Mouse (Mus musculus) subcutaneous adipose tissue, adult 2 months (tissue): ENCODE data around the gene Zbtb3. TPM values are rescaled to one million over a fixed set of nuclear protein-coding genes. Genes with fewer than 3 reads are reported as not detected.

Experiments
- polyA plus RNA-seq: library from polyadenylated mRNA; depleted of rRNA; stranded (reverse); fragments of >200 nt; gene quantifications from 2 replicates; pipeline ENCODE4 v1.2.3, GENCODE M21; 2012; ENCODE audit warnings: low replicate concordance; rRNA removed

Zbtb3 gene
- polyA plus RNA-seq = 2.1 and 3.7 TPM in 2 replicates

DNA sequence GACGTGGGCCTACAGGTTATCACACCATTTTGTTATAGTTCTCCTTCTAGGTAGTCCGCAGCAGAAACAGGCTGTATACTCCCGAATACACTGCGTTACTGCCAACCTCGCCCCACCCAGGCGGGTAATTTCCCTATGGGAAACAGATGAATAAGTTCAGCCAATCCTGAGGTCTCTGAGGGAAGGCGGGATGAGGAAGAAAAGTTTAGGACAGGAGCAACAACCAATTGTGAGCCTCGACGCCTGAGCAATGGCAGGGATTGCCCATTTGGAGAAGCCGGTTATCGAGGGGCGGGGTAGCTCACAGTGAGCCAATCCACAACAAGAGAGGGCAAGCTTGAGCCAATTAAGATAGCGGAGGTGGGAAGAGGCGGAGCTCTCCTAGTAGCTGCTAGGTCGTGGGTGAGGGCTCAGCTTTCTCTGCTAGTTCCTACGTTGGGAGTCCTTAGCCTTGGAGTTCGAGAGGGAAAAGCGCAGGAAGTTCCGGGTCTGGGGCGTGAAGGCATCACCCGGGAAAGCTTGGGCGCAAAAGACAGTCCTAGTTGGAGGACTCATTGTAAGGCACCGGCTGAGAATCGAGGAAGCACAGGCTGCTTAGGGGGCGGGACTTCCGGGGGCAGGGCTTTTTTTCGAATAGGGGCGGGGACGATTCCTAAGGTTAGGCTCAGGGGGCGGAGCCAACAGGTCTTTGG is at the start of gene Zbtb3:
TSS of gene Zbtb3 (plus strand) at position 426 of the 692 bp plus-strand sequence.

GRCm38 (mm10) chr19:8756635-8757387 is 45.5 kb upstream of the Zbtb3 start, which contains the start of gene Nxf1:
Nxf1 (plus strand) TSS chr19:8757073.

GRCm38 (mm10) chr19:8770567-8771270 is 31.6 kb upstream of the Zbtb3 start, which contains the start of gene Tmem223:
Tmem223 (plus strand) TSS chr19:8770996.

GRCm38 (mm10) chr19:8774086-8774835 is 28.1 kb upstream of the Zbtb3 start, which contains the start of gene Tmem179b:
Tmem179b (minus strand) TSS chr19:8774467.

GRCm38 (mm10) chr19:8786008-8786781 is 16.2 kb upstream of the Zbtb3 start, which contains the start of gene Taf6l:
Taf6l (minus strand) TSS chr19:8786417.

GRCm38 (mm10) chr19:8798264-8798946 is 4.0 kb upstream of the Zbtb3 start, which contains the start of gene Polr2g:
Polr2g (minus strand) TSS chr19:8798577.

GRCm38 (mm10) chr19:8818801-8819595 is 16.6 kb downstream of the Zbtb3 start, which contains the start of gene Ttc9c:
Ttc9c (minus strand) TSS chr19:8819333.

DNA sequence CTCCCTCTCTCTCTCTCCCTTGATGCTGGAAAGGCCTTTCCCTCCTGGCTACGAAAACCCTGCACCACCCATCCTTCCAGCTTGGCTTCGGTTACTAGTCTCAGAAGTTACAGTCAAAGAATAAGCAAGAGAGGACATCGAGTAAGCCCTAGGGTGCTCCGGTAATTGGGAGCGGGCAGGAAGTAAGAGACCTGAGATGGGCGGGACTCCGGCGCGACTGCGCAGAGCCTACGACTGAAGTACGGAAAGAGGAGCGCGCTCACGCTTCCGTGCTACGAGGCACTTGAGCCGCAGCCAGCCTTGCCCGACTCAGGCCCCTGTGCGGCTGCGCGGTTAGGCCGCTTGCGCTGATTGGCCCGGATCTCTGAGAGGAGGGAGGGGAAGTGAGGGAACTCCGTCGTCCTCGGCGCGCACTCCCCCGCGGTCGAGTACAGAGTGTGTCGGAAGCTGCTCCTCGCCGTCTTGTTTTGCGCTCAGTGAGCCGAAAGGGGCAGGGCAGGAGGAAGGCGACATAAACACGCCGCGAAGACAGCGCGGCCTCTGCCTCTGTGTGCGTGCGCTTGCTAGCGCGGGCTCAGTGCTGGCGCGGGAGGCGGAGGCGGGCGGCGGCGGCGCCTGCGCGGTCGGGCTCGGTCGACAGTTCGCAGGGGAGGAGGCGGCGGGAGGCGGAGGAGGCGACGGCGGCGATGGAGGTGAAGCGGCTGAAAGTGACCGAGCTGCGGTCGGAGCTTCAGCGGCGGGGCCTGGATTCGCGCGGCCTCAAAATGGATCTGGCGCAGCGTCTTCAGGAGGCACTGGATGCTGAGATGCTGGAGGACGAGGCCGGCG is 17.5 kb downstream of the Zbtb3 start, which contains the start of gene Hnrnpul2:
TSS of gene Hnrnpul2 (plus strand) at position 415 of the 828 bp plus-strand sequence.

DNA sequence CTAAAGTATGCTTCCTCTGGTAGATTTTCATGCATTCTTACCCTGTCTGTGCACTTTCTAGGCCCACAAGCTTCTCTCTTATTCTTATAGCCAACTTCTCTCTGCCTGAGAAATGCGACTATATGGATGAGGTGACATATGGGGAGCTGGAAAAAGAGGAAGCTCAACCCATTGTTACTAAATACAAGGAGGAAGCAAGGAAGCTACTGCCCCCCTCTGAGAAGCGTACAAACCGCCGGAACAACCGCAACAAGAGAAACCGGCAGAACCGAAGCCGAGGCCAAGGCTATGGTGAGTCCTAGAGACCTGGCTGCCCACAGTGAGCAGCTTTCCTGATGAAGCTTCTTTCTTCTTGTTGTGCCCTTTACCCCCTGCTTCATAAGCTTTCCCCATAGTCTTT is 27.3 kb downstream of the Zbtb3 start, which contains the start of gene AC129217.1:
TSS of gene AC129217.1 (plus strand) at position 114 of the 400 bp plus-strand sequence.

GRCm38 (mm10) chr19:8837251-8837791 is 35.0 kb downstream of the Zbtb3 start, which contains the start of gene Bscl2:
Bscl2 (plus strand) TSS chr19:8837467.

DNA sequence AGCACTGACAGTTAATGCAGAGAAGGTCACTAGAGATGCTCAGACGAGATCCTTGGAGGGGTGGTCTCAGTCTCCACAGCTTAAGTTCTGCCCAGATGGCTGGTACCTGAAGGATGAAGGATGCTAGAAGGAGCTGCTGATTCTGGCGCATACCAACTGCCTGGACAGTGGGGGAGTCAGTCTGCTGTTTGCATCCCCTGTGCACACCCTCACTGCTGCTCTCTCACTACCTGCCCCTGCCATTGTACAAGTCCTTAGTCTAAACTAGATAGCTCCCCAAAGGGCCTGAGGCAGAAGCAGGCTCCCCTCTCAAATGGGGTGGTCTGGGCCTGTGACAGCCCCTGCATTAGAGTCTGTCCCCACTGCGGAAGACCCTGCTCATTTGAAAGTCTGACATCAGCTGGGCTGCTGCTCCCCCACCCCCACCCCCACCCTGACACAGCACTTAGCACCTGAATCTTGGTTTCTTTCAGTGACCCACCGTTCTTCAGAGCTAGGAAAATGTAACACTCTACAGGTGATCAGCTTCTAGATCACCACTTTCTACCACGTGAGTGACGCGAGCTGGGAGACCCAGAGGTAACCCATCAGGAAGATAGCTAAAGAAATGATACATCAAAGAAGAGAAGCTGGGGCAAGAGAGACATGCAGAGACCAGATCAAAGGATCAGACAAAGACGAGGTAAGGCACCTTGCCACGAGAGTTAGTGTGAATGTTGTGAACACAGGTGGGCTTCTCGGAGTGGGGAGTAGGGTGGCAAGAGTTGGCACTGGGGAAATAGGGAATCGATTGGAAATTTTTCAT is 37.0 kb downstream of the Zbtb3 start, which contains the start of gene Gng3:
TSS of gene Gng3 (minus strand) at position 92 of the 805 bp plus-strand sequence.

DNA sequence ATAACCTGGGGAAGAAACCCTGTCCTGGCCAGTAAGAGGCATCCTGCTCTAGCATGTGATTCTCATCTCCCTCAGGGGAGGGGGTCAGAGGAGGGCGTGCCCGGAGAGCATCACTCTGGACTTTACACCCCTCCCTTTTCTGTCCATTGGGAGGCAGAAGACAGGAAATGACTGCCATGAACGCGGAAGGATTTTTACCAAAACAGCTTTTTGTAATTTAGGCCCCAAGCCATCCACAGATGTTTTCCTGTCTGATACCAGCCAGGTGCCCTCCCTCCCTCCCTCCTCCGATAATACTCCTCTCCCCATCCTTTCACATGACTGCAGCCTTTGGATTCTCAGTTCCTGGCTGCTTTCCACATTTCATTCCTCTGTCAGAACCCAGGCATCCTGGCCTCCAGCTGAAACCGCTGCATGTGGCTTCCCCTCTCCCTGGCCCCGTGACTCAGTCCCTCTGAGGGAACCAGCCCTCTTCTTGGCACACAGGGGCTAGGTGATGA is 48.1 kb downstream of the Zbtb3 start, which contains the start of gene Lrrn4cl:
TSS of gene Lrrn4cl (plus strand) at position 367 of the 500 bp plus-strand sequence.

Other genes with a start within 250 kb of the Zbtb3 start
- gene Slc22a8, start 211.3 kb upstream of the Zbtb3 start, polyA plus RNA-seq = 0.03 TPM in 1 of 2 replicates, not detected in the other
- gene Slc22a6, start 184.5 kb upstream of the Zbtb3 start, polyA plus RNA-seq = not detected in 2 replicates
- 0.15 TPM in 1 of 2 replicates, not detected in the other for gene Chrm1, start 138.8 kb upstream of the Zbtb3 start, polyA plus RNA-seq
- gene Slc3a2, start 79.2 kb upstream of the Zbtb3 start, polyA plus RNA-seq = 230 and 245 TPM in 2 replicates
- gene Wdr74, start 66.7 kb upstream of the Zbtb3 start, polyA plus RNA-seq = 29.9 and 51.4 TPM in 2 replicates
- gene 1700092M07Rik, start 61.8 kb upstream of the Zbtb3 start, polyA plus RNA-seq = not detected in 2 replicates
- 89.0 and 134 TPM in 2 replicates for gene Stx5a, start 61.1 kb upstream of the Zbtb3 start, polyA plus RNA-seq
- gene Nxf1, start 45.5 kb upstream of the Zbtb3 start, polyA plus RNA-seq = 93.8 and 152 TPM in 2 replicates
- gene Tmem223, start 31.6 kb upstream of the Zbtb3 start, polyA plus RNA-seq = 255 and 279 TPM in 2 replicates
- gene Tmem179b, start 28.1 kb upstream of the Zbtb3 start, polyA plus RNA-seq = 92.4 and 101 TPM in 2 replicates
- 15.5 and 19.6 TPM in 2 replicates for gene Taf6l, start 16.1 kb upstream of the Zbtb3 start, polyA plus RNA-seq
- 72.1 and 72.3 TPM in 2 replicates for gene Polr2g, start 4.0 kb upstream of the Zbtb3 start, polyA plus RNA-seq
- 19.7 and 28.1 TPM in 2 replicates for gene Ttc9c, start 16.8 kb downstream of the Zbtb3 start, polyA plus RNA-seq
- gene Hnrnpul2, start 17.5 kb downstream of the Zbtb3 start, polyA plus RNA-seq = 13.8 and 28.4 TPM in 2 replicates
- 1.4 TPM in 1 of 2 replicates, not detected in the other for gene AC129217.1, start 27.2 kb downstream of the Zbtb3 start, polyA plus RNA-seq
- 401 and 771 TPM in 2 replicates for gene Bscl2, start 34.9 kb downstream of the Zbtb3 start, polyA plus RNA-seq
- 0.45 and 1.2 TPM in 2 replicates for gene Gng3, start 36.6 kb downstream of the Zbtb3 start, polyA plus RNA-seq
- gene Lrrn4cl, start 48.2 kb downstream of the Zbtb3 start, polyA plus RNA-seq = 14.5 and 30.5 TPM in 2 replicates
- 98.3 and 108 TPM in 2 replicates for gene Ubxn1, start 68.9 kb downstream of the Zbtb3 start, polyA plus RNA-seq
- 37.3 and 43.9 TPM in 2 replicates for gene Uqcc3, start 78.4 kb downstream of the Zbtb3 start, polyA plus RNA-seq
- 2.7 and 4.3 TPM in 2 replicates for gene Lbhd1, start 81.2 kb downstream of the Zbtb3 start, polyA plus RNA-seq
- gene Gm49403, start 81.4 kb downstream of the Zbtb3 start, polyA plus RNA-seq = not detected in 2 replicates
- 25.8 and 26.2 TPM in 2 replicates for gene 1810009A15Rik, start 86.3 kb downstream of the Zbtb3 start, polyA plus RNA-seq
- gene Gm49416, start 86.4 kb downstream of the Zbtb3 start, polyA plus RNA-seq = 0.34 TPM in 1 of 2 replicates, not detected in the other
- gene Ints5, start 90.5 kb downstream of the Zbtb3 start, polyA plus RNA-seq = 19.2 and 38.4 TPM in 2 replicates
- 101 and 184 TPM in 2 replicates for gene Ganab, start 95.5 kb downstream of the Zbtb3 start, polyA plus RNA-seq
- 78.6 and 99.5 TPM in 2 replicates for gene B3gat3, start 117.8 kb downstream of the Zbtb3 start, polyA plus RNA-seq
- gene Rom1, start 126.8 kb downstream of the Zbtb3 start, polyA plus RNA-seq = 13.6 and 15.0 TPM in 2 replicates
- gene Eml3, start 127.0 kb downstream of the Zbtb3 start, polyA plus RNA-seq = 53.7 and 84.8 TPM in 2 replicates
- 20.1 and 44.4 TPM in 2 replicates for gene Mta2, start 139.3 kb downstream of the Zbtb3 start, polyA plus RNA-seq
- 15.9 and 30.2 TPM in 2 replicates for gene Tut1, start 151.3 kb downstream of the Zbtb3 start, polyA plus RNA-seq
- 255 and 492 TPM in 2 replicates for gene Eef1g, start 164.5 kb downstream of the Zbtb3 start, polyA plus RNA-seq
- gene Ahnak, start 186.7 kb downstream of the Zbtb3 start, polyA plus RNA-seq = 56.5 and 94.9 TPM in 2 replicates